Mouse (Mus musculus) limb, embryonic 10.5 days (tissue): ENCODE data around the gene Mapk13. TPM values are rescaled to one million over a fixed set of nuclear protein-coding genes. Genes with fewer than 3 reads are reported as not detected.

ENCODE experiments used
- DNase-seq: peaks from one replicate; pipeline ENCODE4 v3.0.0-alpha.2; 2017; ENCODE audit warnings: low spot score
- H3K27ac ChIP-seq: fragments of 300-500 bp; sonication (generic); 2 replicates; pipeline ENCODE4 v1.5.1; 2016; ENCODE audit warnings: mild to moderate bottlenecking
- H3K27me3 ChIP-seq: fragments of 300-500 bp; sonication (generic); 2 replicates; pipeline ENCODE4 v1.6.1; 2016; ENCODE audit warnings: low read depth, mild to moderate bottlenecking; ENCODE audit not compliant: poor library complexity, severe bottlenecking
- H3K36me3 ChIP-seq: fragments of 300-500 bp; sonication (generic); 2 replicates; pipeline ENCODE4 v1.6.1; 2016; ENCODE audit warnings: mild to moderate bottlenecking, moderate library complexity
- H3K4me1 ChIP-seq: fragments of 300-500 bp; sonication (generic); 2 replicates; pipeline ENCODE4 v1.6.1; 2016
- H3K4me3 ChIP-seq: fragments of 300-500 bp; sonication (generic); 2 replicates; pipeline ENCODE4 v1.5.1; 2016; ENCODE audit warnings: mild to moderate bottlenecking, moderate library complexity
- H3K9me3 ChIP-seq: fragments of 300-500 bp; sonication (generic); replicated peaks from 2 replicates; pipeline ENCODE4 v1.6.1; 2016; ENCODE audit warnings: mild to moderate bottlenecking
- WGBS: fragments of 180-500 bp; shearing (Covaris S2); methylation state at CpG from one replicate; pipeline ENCODE4 v1.1.7; 2016; 5-methylcytosine and 5-hydroxymethylcytosine counted together
- polyA plus RNA-seq: library from polyadenylated mRNA; unstranded; fragments of >200 nt; fragmentation: Nextera tagmentation; extraction: Ambion mirVana; gene quantifications from 2 replicates; pipeline ENCODE4 v1.2.1, GENCODE M21; 2016

Mapk13 gene
- polyA plus RNA-seq, 1 experiment from 2014 or later = 8.2 TPM

DNA sequence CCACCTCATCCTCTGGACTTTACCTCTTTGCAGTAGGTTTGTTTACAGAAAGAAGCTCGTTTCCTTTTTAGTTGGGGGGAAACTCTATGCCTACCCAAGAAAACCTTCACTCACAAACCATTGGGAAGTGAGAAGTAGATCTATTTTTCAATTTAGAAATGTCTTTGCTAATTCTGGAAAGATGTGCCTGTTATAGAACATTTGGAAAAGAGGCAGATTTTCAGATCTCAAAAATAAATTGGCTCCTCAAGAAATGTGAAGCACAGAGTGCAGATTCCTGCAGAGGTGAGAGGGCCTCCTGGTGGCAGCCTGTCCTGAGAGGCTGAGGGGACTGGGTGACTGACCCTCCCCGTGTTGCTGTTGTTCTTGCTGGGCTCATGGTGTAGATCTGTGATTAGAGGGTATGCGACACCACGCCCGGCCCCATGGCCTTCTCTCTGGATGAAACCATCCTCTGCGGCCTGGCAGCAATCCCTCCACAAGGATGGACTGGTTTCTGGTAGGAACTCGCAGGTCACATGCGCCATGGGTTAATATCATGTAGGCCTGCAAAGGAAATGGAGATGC lies 58.7 kb downstream of the Mapk13 start:
- Histone ChIP-seq H3K27ac (no peak overlapping the region), H3K9me3 (no peaks in the 10 kb centered on the region), H3K27me3 (no peaks in the 10 kb centered on the region), H3K36me3 (peaks cover 100% of the 10 kb centered on the region), H3K4me3 (no peak overlapping the region), H3K4me1 (peaks cover 12% of the 10 kb centered on the region; the same call in 1 of the 2 replicates)
- DNase-seq = no peak
- WGBS = 91% methylated on average over 8 of the region's 8 CpGs

GRCm38 (mm10) chr17:28829120-28829519 lies 60.0 kb downstream of the Mapk13 start:
- Histone ChIP-seq H3K9me3 (no peaks in the 10 kb centered on the region), H3K36me3 (peaks cover 100% of the 10 kb centered on the region), H3K4me3 (no peak overlapping the region), H3K27ac (no peak overlapping the region), H3K27me3 (no peaks in the 10 kb centered on the region), H3K4me1 (peaks cover 12% of the 10 kb centered on the region; the same call in 1 of the 2 replicates)
- 86% methylated on average over 14 of the region's 14 CpGs for WGBS
- no peak for DNase-seq

Other genes with a start within 250 kb of the Mapk13 start
- not detected in 2 replicates for gene Armc12, start 238.5 kb upstream of the Mapk13 start, polyA plus RNA-seq
- not detected in 2 replicates for gene Clpsl2, start 219.9 kb upstream of the Mapk13 start, polyA plus RNA-seq
- gene Clps, start 208.5 kb upstream of the Mapk13 start, polyA plus RNA-seq = not detected in 2 replicates
- gene Lhfpl5, start 193.7 kb upstream of the Mapk13 start, polyA plus RNA-seq = 0.39 and 0.55 TPM in 2 replicates
- gene Srpk1, start 146.6 kb upstream of the Mapk13 start, polyA plus RNA-seq = 106 and 110 TPM in 2 replicates
- 0.49 TPM in 1 of 2 replicates, not detected in the other for gene Slc26a8, start 79.1 kb upstream of the Mapk13 start, polyA plus RNA-seq
- gene Mapk14, start 78.0 kb upstream of the Mapk13 start, polyA plus RNA-seq = 47.5 and 50.7 TPM in 2 replicates
- 3.9 and 4.0 TPM in 2 replicates for gene AC170998.1, start 43.2 kb upstream of the Mapk13 start, polyA plus RNA-seq
- 11.6 and 14.0 TPM in 2 replicates for gene Brpf3, start 31.8 kb downstream of the Mapk13 start, polyA plus RNA-seq
- gene Pnpla1, start 89.1 kb downstream of the Mapk13 start, polyA plus RNA-seq = 0.03 and 0.04 TPM in 2 replicates
- 0.05 and 0.10 TPM in 2 replicates for gene 4930539E08Rik, start 146.0 kb downstream of the Mapk13 start, polyA plus RNA-seq
- gene Pxt1, start 174.5 kb downstream of the Mapk13 start, polyA plus RNA-seq = 0.24 and 0.45 TPM in 2 replicates
- 121 and 129 TPM in 2 replicates for gene Kctd20, start 182.7 kb downstream of the Mapk13 start, polyA plus RNA-seq
- 116 and 131 TPM in 2 replicates for gene Stk38, start 238.7 kb downstream of the Mapk13 start, polyA plus RNA-seq